Mouse (Mus musculus) ES-Bruce4 (cell line): Measurements from ENCODE around the gene Flad1.
A peak's percentile ranks its signal among the peaks of the same experiment; 100 is the strongest.

Source experiments
- EP300 ChIP-seq: IDR thresholded peaks from 2 replicates; pipeline ENCODE4 v1.6.1; 2011; ENCODE audit warnings: low read depth, low read length; ENCODE audit not compliant: insufficient read depth
- POLR2A ChIP-seq: IDR thresholded peaks from one replicate; pipeline ENCODE4 v1.8.1; 2011; ENCODE audit warnings: low read length; ENCODE audit not compliant: insufficient read depth

- TF ChIP-seq POLR2A (no peak), EP300 (peak; percentile 20; the same call in 1 of the 2 replicates)
Measured at GRCm38 (mm10) chr3:89417840-89418169, 6.1 kb upstream of the Flad1 start.
